Mouse (Mus musculus) cerebellum, adult 9-11 months (tissue): ENCODE results near the gene Hist1h4m.
"Not testable (repeated sequence)": the region's sequence is repeated elsewhere in the genome, so short reads cannot be mapped to it uniquely, and the experiment has no call there.

Experiments
- DNase-seq: peaks from one replicate; pipeline ENCODE4 v3.0.0; 2022

The Hist1h4m gene

GRCm38 (mm10) chr13:21811074-21811473 lies 472 bp upstream of the Hist1h4m start:
- DNase-seq = not testable (repeated sequence)

- DNase-seq = not testable (repeated sequence)
Measured at GRCm38 (mm10) chr13:21812092-21812491, 546 bp downstream of the Hist1h4m start.

- not testable (repeated sequence) for DNase-seq
Measured at GRCm38 (mm10) chr13:21820082-21820890, 8.7 kb downstream of the Hist1h4m start.

- no peak for DNase-seq
Measured at GRCm38 (mm10) chr13:21828511-21828910, 17.0 kb downstream of the Hist1h4m start.

- no peak for DNase-seq
Measured at GRCm38 (mm10) chr13:21830344-21830743, 18.8 kb downstream of the Hist1h4m start.

- peak; percentile 37 for DNase-seq
Measured at GRCm38 (mm10) chr13:21831418-21832394, 20.2 kb downstream of the Hist1h4m start, which contains the start of gene Hist1h4n. TSS of gene Hist1h4n (minus strand) at chr13:21832196.

- DNase-seq = not testable (repeated sequence)
Measured at GRCm38 (mm10) chr13:21833461-21833860, 21.9 kb downstream of the Hist1h4m start, which contains the start of the genes Hist1h2ap and Hist1h2br. TSS of gene Hist1h2ap (minus strand) at chr13:21833507. TSS of gene Hist1h2br (plus strand) at chr13:21833743.

GRCm38 (mm10) chr13:21840508-21840907 lies 29.0 kb downstream of the Hist1h4m start:
- DNase-seq = not testable (repeated sequence)

GRCm38 (mm10) chr13:21846356-21846755 lies 34.8 kb downstream of the Hist1h4m start:
- DNase-seq = not testable (repeated sequence)

GRCm38 (mm10) chr13:21847883-21848282 lies 36.3 kb downstream of the Hist1h4m start:
- DNase-seq = no peak

GRCm38 (mm10) chr13:21850696-21851095 lies 39.1 kb downstream of the Hist1h4m start:
- DNase-seq = not testable (repeated sequence)

- no peak for DNase-seq
Measured at GRCm38 (mm10) chr13:21852215-21852945, 40.8 kb downstream of the Hist1h4m start.

- peak; percentile 86 for DNase-seq
Measured at GRCm38 (mm10) chr13:21855146-21855545, 43.6 kb downstream of the Hist1h4m start.

GRCm38 (mm10) chr13:21855698-21856162 lies 44.2 kb downstream of the Hist1h4m start:
- peak; percentile 68 for DNase-seq

- DNase-seq = no peak
Measured at GRCm38 (mm10) chr13:21861608-21862007, 50.1 kb downstream of the Hist1h4m start.
